Mouse (Mus musculus) heart, postnatal 0 days (tissue): ENCODE results near the gene Tuba3a.

Source experiments
- CTCF ChIP-seq: IDR thresholded peaks from 2 replicates; pipeline ENCODE4 v1.5.1; 2016; ENCODE audit warnings: antibody characterized with exemption, control low read depth, low read depth
- EP300 ChIP-seq: IDR thresholded peaks from 2 replicates; pipeline ENCODE4 v1.6.1; 2016; ENCODE audit warnings: antibody characterized with exemption, low read depth

- TF ChIP-seq EP300 (no peak), CTCF (no peak)
Measured at GRCm38 (mm10) chr6:125325337-125325736, 39.5 kb upstream of the Tuba3a start.
